Mouse (Mus musculus) hindbrain, embryonic 16.5 days (tissue): Measurements from ENCODE around the gene Fbxo9. TPM values are rescaled to one million over a fixed set of nuclear protein-coding genes. Genes with fewer than 3 reads are reported as not detected.
"Not testable (repeated sequence)": the region's sequence is repeated elsewhere in the genome, so short reads cannot be mapped to it uniquely, and the experiment has no call there.

ENCODE experiments used
- ATAC-seq: fragments of 200-750 bp; cut with Nextera tagmentation; 2 replicates; pipeline ENCODE4 v1.8.0; 2017; ENCODE audit warnings: moderate TSS enrichment, moderate library complexity
- H3K27ac ChIP-seq: fragments of 300-500 bp; sonication (generic); 2 replicates; pipeline ENCODE4 v1.5.1; 2014; ENCODE audit warnings: low read depth, mild to moderate bottlenecking, control low read depth, low read length, moderate library complexity
- H3K27me3 ChIP-seq: fragments of 300-500 bp; sonication (generic); replicated peaks from 2 replicates; pipeline ENCODE4 v1.6.1; 2014; ENCODE audit warnings: low read length; ENCODE audit not compliant: control insufficient read depth, insufficient read depth
- H3K36me3 ChIP-seq: fragments of 300-500 bp; sonication (generic); 2 replicates; pipeline ENCODE4 v1.6.1; 2014; ENCODE audit warnings: mild to moderate bottlenecking, low read length, moderate library complexity, mixed read lengths; ENCODE audit not compliant: control insufficient read depth, insufficient read depth
- H3K4me1 ChIP-seq: fragments of 300-500 bp; sonication (generic); 2 replicates; pipeline ENCODE4 v1.6.1; 2014; ENCODE audit warnings: low read depth, low read length; ENCODE audit not compliant: control insufficient read depth, insufficient read depth
- H3K4me2 ChIP-seq: fragments of 300-500 bp; sonication (generic); 2 replicates; pipeline ENCODE4 v1.6.1; 2014; ENCODE audit warnings: mild to moderate bottlenecking, low read length, control low read depth, moderate library complexity
- H3K4me3 ChIP-seq: fragments of 300-500 bp; sonication (generic); 2 replicates; pipeline ENCODE4 v1.5.1; 2014; ENCODE audit warnings: mild to moderate bottlenecking, low read length, control low read depth, moderate library complexity
- H3K9ac ChIP-seq: fragments of 300-500 bp; sonication (generic); 2 replicates; pipeline ENCODE4 v1.6.1; 2014; ENCODE audit warnings: low read depth, mild to moderate bottlenecking, control low read depth, low read length, moderate library complexity
- H3K9me3 ChIP-seq: fragments of 300-500 bp; sonication (generic); 2 replicates; pipeline ENCODE4 v1.6.1; 2014; ENCODE audit warnings: mild to moderate bottlenecking, low read length, moderate library complexity; ENCODE audit not compliant: control insufficient read depth
- WGBS: fragments of 180-500 bp; shearing (Covaris S2); extraction: QIAGEN DNeasy Blood & Tissue Kit; methylation state at CpG from one replicate; pipeline ENCODE4 v1.1.7; 2014; 5-methylcytosine and 5-hydroxymethylcytosine counted together
- polyA plus RNA-seq: library from polyadenylated mRNA; unstranded; fragments of >200 nt; fragmentation: Nextera tagmentation; extraction: Ambion mirVana; gene quantifications from 2 replicates; pipeline ENCODE4 v1.2.1, GENCODE M21; 2015

The Fbxo9 gene
- polyA plus RNA-seq, 1 experiment from 2014 or later, result 88.4 TPM

- H3K4me1 ChIP-seq, result no peaks in the 10 kb centered on the region
- WGBS, result 82% methylated on average over 9 of the region's 9 CpGs
- no peak overlapping the region for H3K4me3 ChIP-seq
- no peaks in the 10 kb centered on the region for H3K9me3 ChIP-seq
- H3K27ac ChIP-seq, result no peak overlapping the region
- no peak overlapping the region for H3K9ac ChIP-seq
- H3K36me3 ChIP-seq, result peaks cover 31% of the 10 kb centered on the region
- no peak for ATAC-seq
- no peaks in the 10 kb centered on the region for H3K27me3 ChIP-seq
- no peak overlapping the region for H3K4me2 ChIP-seq
Measured at GRCm38 (mm10) chr9:78087751-78088150, 21.1 kb downstream of the Fbxo9 start.

- Histone ChIP-seq H3K27ac (no peak overlapping the region), H3K27me3 (no peaks in the 10 kb centered on the region), H3K9ac (no peak overlapping the region), H3K4me1 (no peaks in the 10 kb centered on the region), H3K9me3 (no peaks in the 10 kb centered on the region), H3K4me3 (no peak overlapping the region), H3K36me3 (peaks cover 42% of the 10 kb centered on the region), H3K4me2 (no peak overlapping the region)
- no peak for ATAC-seq
- 91% methylated on average over 14 of the region's 14 CpGs for WGBS
Measured at GRCm38 (mm10) chr9:78085722-78086287, 23.1 kb downstream of the Fbxo9 start.

- Histone ChIP-seq H3K4me2 (no peak overlapping the region), H3K9ac (no peak overlapping the region), H3K27me3 (no peaks in the 10 kb centered on the region), H3K27ac (no peak overlapping the region), H3K4me1 (no peaks in the 10 kb centered on the region), H3K9me3 (no peaks in the 10 kb centered on the region), H3K4me3 (no peak overlapping the region), H3K36me3 (peaks cover 44% of the 10 kb centered on the region)
- ATAC-seq, result no peak
- 90% methylated on average over 4 of the region's 4 CpGs for WGBS
Measured at GRCm38 (mm10) chr9:78084341-78084740, 24.5 kb downstream of the Fbxo9 start.

- peaks cover 39% of the 10 kb centered on the region for H3K36me3 ChIP-seq
- H3K9ac ChIP-seq, result no peak overlapping the region
- H3K27me3 ChIP-seq, result no peaks in the 10 kb centered on the region
- ATAC-seq, result no peak
- H3K4me1 ChIP-seq, result no peaks in the 10 kb centered on the region
- H3K4me2 ChIP-seq, result no peak overlapping the region
- H3K4me3 ChIP-seq, result no peak overlapping the region
- no peaks in the 10 kb centered on the region for H3K9me3 ChIP-seq
- H3K27ac ChIP-seq, result no peak overlapping the region
- WGBS, result 63% methylated on average over 7 of the region's 7 CpGs
Measured at GRCm38 (mm10) chr9:78081835-78082234, 27.0 kb downstream of the Fbxo9 start.

- Histone ChIP-seq H3K27me3 (no peaks in the 10 kb centered on the region), H3K9me3 (no peaks in the 10 kb centered on the region), H3K4me1 (no peaks in the 10 kb centered on the region), H3K4me2 (no peak overlapping the region), H3K4me3 (no peak overlapping the region), H3K9ac (no peak overlapping the region), H3K36me3 (peaks cover 14% of the 10 kb centered on the region), H3K27ac (no peak overlapping the region)
- WGBS, result 35% methylated on average over 2 of the region's 2 CpGs
- no peak for ATAC-seq
Measured at GRCm38 (mm10) chr9:78078240-78078639, 30.6 kb downstream of the Fbxo9 start.

- no peak overlapping the region for H3K9ac ChIP-seq
- H3K36me3 ChIP-seq, result no peaks in the 10 kb centered on the region
- H3K4me1 ChIP-seq, result no peaks in the 10 kb centered on the region
- H3K4me2 ChIP-seq, result no peak overlapping the region
- 93% methylated on average over 3 of the region's 3 CpGs for WGBS
- H3K4me3 ChIP-seq, result no peak overlapping the region
- no peak for ATAC-seq
- H3K9me3 ChIP-seq, result no peaks in the 10 kb centered on the region
- no peaks in the 10 kb centered on the region for H3K27me3 ChIP-seq
- no peak overlapping the region for H3K27ac ChIP-seq
Measured at GRCm38 (mm10) chr9:78075256-78075655, 33.6 kb downstream of the Fbxo9 start.

GRCm38 (mm10) chr9:78073713-78074340 is 35.0 kb downstream of the Fbxo9 start:
- Histone ChIP-seq H3K27me3 (no peaks in the 10 kb centered on the region), H3K4me3 (no peak overlapping the region), H3K4me1 (no peaks in the 10 kb centered on the region), H3K9ac (no peak overlapping the region), H3K9me3 (no peaks in the 10 kb centered on the region), H3K27ac (no peak overlapping the region), H3K36me3 (no peaks in the 10 kb centered on the region), H3K4me2 (no peak overlapping the region)
- no peak for ATAC-seq
- 91% methylated on average over 13 of the region's 13 CpGs for WGBS

- not testable (repeated sequence) for H3K27me3 ChIP-seq, H3K4me3 ChIP-seq, H3K4me2 ChIP-seq, H3K36me3 ChIP-seq, H3K9me3 ChIP-seq, ATAC-seq, H3K4me1 ChIP-seq, H3K9ac ChIP-seq, H3K27ac ChIP-seq
- 94% methylated on average over 3 of the region's 3 CpGs for WGBS
Measured at GRCm38 (mm10) chr9:78073291-78073690, 35.6 kb downstream of the Fbxo9 start.

GRCm38 (mm10) chr9:78071626-78072025 is 37.2 kb downstream of the Fbxo9 start:
- H3K27me3 ChIP-seq, result no peaks in the 10 kb centered on the region
- no peaks in the 10 kb centered on the region for H3K9me3 ChIP-seq
- H3K36me3 ChIP-seq, result no peaks in the 10 kb centered on the region
- H3K27ac ChIP-seq, result no peak overlapping the region
- no peak for ATAC-seq
- H3K9ac ChIP-seq, result no peak overlapping the region
- WGBS, result 93% methylated on average over 4 of the region's 4 CpGs
- H3K4me2 ChIP-seq, result no peak overlapping the region
- H3K4me3 ChIP-seq, result no peak overlapping the region
- H3K4me1 ChIP-seq, result no peaks in the 10 kb centered on the region
